Mouse (Mus musculus): ENCODE results near the gene Ccdc50. TPM values are rescaled to one million over a fixed set of nuclear protein-coding genes. Genes with fewer than 3 reads are reported as not detected.

The Ccdc50 gene
- polyA plus RNA-seq, 1 experiment from 2014 or later, result 67.8 TPM

DNA sequence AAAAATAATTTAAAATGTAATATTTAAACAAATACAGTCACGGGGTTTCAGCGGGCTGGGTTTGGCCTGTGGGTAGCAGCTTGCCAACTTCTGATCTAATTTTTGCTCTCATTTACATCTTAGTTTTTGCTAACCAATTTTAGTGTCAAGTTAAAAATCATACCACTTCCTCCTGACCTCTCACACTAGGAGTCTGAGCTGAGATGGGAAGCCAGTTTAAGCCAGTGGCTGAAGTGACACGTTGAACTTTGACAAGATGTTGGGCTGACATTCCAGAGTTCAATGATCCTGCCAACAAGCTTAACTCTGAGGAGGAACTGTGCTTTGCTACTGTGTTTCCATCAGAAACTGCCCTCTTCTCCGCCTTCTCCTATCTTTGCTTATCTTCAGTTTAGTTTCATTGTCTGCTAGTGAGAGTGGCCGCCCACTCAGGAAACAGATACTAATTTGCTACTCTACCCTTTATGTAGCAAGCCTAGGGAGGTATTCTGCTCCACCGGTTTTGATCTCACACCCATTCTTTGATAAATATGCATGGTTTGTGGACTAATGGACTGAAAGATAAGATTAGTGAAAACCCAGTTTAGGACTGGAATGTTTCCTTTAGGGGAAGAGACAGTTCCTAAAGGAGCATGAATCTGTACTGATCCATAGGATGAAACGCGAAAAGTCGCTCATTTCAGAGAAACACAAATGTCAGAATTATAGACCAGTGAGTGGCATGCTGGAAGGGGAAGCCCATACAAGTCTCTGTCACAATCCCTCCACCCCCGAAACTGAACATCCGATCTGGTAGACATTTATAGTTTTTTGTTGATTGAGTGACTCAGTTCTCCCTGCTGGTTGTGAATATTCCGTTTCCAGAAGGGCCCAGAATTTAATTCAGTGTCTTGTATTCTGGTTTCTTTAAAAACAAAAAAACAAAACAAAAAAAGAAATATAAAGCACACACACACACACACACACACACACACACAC, 746 bp upstream of the Ccdc50 start:
- 65% methylated on average over 12 of the region's 12 CpGs for WGBS
- DNase-seq (ENCODE audit: low spot score), result no peak

DNA sequence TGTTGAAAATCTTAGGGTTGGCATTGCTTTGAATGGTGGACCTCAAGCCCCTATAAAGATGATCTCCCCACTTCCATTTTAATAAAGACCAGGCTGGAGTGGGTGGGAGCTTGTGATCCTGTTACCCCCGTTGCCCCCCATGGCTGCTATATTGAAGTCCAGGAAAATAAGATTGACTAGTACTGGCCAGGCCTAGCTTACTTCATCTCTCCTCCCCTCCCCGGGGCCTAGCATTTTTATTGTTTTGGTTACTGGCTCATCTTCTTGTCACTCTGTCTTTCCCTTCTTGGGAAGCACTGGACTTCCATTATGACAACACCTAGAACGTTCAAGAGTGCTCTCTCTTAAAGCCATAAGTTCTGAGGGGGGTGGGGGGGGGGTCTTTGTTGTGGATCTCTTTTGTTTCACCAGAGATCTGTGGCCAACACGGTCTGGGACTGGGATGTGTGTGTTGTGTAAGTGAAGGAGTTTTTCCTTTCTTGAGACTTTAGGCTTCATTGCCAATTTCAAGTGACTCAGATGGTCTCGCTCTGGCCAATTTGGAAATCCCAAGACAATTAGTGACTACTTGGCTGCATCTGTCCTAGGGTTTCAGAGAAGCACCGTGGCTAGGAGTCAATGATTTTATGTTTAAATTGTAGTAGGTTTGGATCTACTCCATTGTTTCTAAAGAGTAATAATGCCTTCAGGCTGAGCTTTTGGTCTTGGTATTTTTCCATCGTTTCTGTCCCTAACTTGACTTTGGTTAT, 1.0 kb downstream of the Ccdc50 start:
- 0 out of 2 replicates have a peak, but pooled peaks have one; percentile 5 for ATAC-seq (replicated peaks; ENCODE audit: insufficient number of reproducible peaks, low FRiP score, low TSS enrichment, low read depth)
- Histone ChIP-seq H3K9ac (replicated peaks; ENCODE audit: low read length) (peak overlapping the region; percentile 97), H3K9me3 (replicated peaks; ENCODE audit: control insufficient read depth, low read length) (no peaks in the 10 kb centered on the region), H3K4me3 (ENCODE audit: low read depth, low read length) (peak overlapping the region; percentile 86), H3K27me3 (ENCODE audit: control insufficient read depth, insufficient read depth, low read length) (no peaks in the 10 kb centered on the region), H3K36me3 (replicated peaks; ENCODE audit: control insufficient read depth, insufficient read depth, low read depth, low read length) (no peaks in the 10 kb centered on the region), H3K4me2 (ENCODE audit: low read depth, low read length) (peak overlapping the region; percentile 43), H3K27ac (replicated peaks; ENCODE audit: low read depth, low read length) (no peak overlapping the region), H3K4me1 (ENCODE audit: control insufficient read depth, insufficient read depth, low read length) (no peaks in the 10 kb centered on the region)
- 30% methylated on average over 7 of the region's 7 CpGs for WGBS
- peak; percentile 27 for DNase-seq (ENCODE audit: low spot score)

More for the DNA sequence above, 746 bp upstream of the Ccdc50 start:
- Histone ChIP-seq H3K36me3 (replicated peaks; ENCODE audit: control insufficient read depth, insufficient read depth, low read depth, low read length) (no peaks in the 10 kb centered on the region), H3K4me3 (ENCODE audit: low read depth, low read length) (peak overlapping the region; percentile 86), H3K27me3 (ENCODE audit: control insufficient read depth, insufficient read depth, low read length) (no peaks in the 10 kb centered on the region), H3K4me1 (ENCODE audit: control insufficient read depth, insufficient read depth, low read length) (no peaks in the 10 kb centered on the region), H3K9me3 (replicated peaks; ENCODE audit: control insufficient read depth, low read length) (no peaks in the 10 kb centered on the region), H3K27ac (replicated peaks; ENCODE audit: low read depth, low read length) (no peak overlapping the region), H3K9ac (replicated peaks; ENCODE audit: low read length) (no peak overlapping the region), H3K4me2 (ENCODE audit: low read depth, low read length) (no peak overlapping the region; the same call in 1 of the 2 replicates)
- no peak for ATAC-seq (replicated peaks; ENCODE audit: insufficient number of reproducible peaks, low FRiP score, low TSS enrichment, low read depth)

DNA sequence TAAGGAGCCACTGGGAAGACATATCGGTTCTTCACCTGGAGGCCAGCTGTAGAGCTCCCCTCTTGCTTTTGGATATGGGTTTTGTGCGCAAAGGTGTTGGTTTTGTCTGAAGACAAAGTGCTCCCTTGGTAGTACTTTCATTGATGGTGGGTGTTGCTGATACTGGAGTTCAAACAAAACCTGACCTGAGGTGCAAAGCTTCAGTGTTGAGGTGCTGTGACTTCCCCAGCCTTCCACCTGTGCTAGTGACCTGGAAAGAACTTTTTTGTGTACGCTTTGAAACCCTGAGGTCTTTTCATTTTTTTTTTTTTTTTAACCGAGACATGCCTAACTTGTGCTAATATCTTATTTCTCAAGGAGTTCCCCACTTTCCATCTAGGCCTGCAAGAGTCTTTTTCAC, 1.6 kb downstream of the Ccdc50 start:
- H3K4me2 ChIP-seq (ENCODE audit: low read depth, low read length), result peak overlapping the region; percentile 43
- H3K36me3 ChIP-seq (replicated peaks; ENCODE audit: control insufficient read depth, insufficient read depth, low read depth, low read length), result no peaks in the 10 kb centered on the region
- H3K9ac ChIP-seq (replicated peaks; ENCODE audit: low read length), result no peak overlapping the region
- H3K27ac ChIP-seq (replicated peaks; ENCODE audit: low read depth, low read length), result no peak overlapping the region
- no peaks in the 10 kb centered on the region for H3K4me1 ChIP-seq (ENCODE audit: control insufficient read depth, insufficient read depth, low read length)
- no peaks in the 10 kb centered on the region for H3K27me3 ChIP-seq (ENCODE audit: control insufficient read depth, insufficient read depth, low read length)
- no peak for ATAC-seq (replicated peaks; ENCODE audit: insufficient number of reproducible peaks, low FRiP score, low TSS enrichment, low read depth)
- DNase-seq (ENCODE audit: low spot score), result no peak
- peak overlapping the region; percentile 86 for H3K4me3 ChIP-seq (ENCODE audit: low read depth, low read length)
- WGBS, result 86% methylated on average over 4 of the region's 4 CpGs
- H3K9me3 ChIP-seq (replicated peaks; ENCODE audit: control insufficient read depth, low read length), result no peaks in the 10 kb centered on the region

DNA sequence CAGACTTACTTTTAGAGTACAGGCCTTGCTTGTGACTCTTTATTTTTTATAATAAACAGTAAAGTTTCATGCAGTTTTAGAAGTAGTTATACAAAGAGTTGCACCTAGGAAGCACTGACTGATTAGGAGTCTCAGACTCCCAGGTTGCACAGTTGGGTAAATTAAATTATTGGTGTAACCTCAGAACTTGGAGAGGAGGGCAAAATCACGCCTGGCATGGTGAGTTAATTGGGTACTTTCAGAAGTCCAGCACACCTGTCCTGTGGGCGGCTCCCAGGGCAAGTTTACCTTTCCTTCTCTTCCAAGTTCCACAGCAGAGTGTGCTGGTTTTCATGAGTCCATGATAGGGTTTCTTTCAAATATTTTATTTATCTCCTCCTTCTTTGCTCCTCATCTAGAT, 3.2 kb downstream of the Ccdc50 start:
- no peak for DNase-seq (ENCODE audit: low spot score)
- H3K4me3 ChIP-seq (ENCODE audit: low read depth, low read length), result no peak overlapping the region
- no peaks in the 10 kb centered on the region for H3K4me1 ChIP-seq (ENCODE audit: control insufficient read depth, insufficient read depth, low read length)
- no peak overlapping the region for H3K4me2 ChIP-seq (ENCODE audit: low read depth, low read length)
- H3K9ac ChIP-seq (replicated peaks; ENCODE audit: low read length), result no peak overlapping the region
- H3K27ac ChIP-seq (replicated peaks; ENCODE audit: low read depth, low read length), result no peak overlapping the region
- H3K36me3 ChIP-seq (replicated peaks; ENCODE audit: control insufficient read depth, insufficient read depth, low read depth, low read length), result no peaks in the 10 kb centered on the region
- 78% methylated on average over 2 of the region's 2 CpGs for WGBS
- H3K27me3 ChIP-seq (ENCODE audit: control insufficient read depth, insufficient read depth, low read length), result no peaks in the 10 kb centered on the region
- no peaks in the 10 kb centered on the region for H3K9me3 ChIP-seq (replicated peaks; ENCODE audit: control insufficient read depth, low read length)
- no peak for ATAC-seq (replicated peaks; ENCODE audit: insufficient number of reproducible peaks, low FRiP score, low TSS enrichment, low read depth)

DNA sequence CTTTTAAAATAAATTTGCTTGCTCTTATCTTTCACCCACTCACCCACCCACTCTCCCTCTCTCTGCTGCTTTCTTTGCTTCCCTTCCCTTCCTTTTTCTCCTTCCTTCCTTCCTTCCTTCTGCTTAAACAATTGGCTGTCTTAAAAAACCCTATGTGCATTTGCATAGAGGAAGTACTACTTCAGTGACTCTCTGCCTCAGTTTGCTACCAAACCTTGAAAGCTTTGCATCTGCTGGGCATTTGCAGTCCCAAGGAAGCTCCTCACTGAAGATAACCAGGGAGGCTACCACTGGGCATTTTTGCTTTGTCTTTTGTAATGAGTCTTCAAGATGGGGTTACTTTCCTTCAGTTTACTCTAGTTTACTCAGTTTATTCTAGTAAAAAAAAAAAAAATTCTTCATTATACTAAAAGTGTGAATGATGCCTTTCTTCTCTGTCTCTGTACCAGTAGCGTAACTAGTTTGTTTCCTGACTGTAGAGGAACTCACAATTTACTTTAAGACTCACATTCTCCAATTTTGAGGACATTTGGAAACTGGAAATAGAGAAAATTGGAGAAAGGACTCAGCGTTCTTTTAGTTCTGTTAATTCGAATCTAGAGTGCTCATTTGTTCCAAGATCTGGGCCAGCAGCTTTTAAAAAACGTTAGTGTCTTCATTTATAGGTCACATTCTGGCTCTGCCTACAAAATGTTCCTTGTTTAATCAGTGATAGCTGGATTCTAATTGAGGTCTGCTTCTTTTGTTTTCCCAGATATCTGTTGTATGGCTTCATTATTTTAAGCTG, 6.8 kb downstream of the Ccdc50 start:
- DNase-seq (ENCODE audit: low spot score), result no peak
- no peak for ATAC-seq (replicated peaks; ENCODE audit: insufficient number of reproducible peaks, low FRiP score, low TSS enrichment, low read depth)
- Histone ChIP-seq H3K9ac (replicated peaks; ENCODE audit: low read length) (no peak overlapping the region), H3K9me3 (replicated peaks; ENCODE audit: control insufficient read depth, low read length) (no peaks in the 10 kb centered on the region), H3K4me2 (ENCODE audit: low read depth, low read length) (no peak overlapping the region), H3K27me3 (ENCODE audit: control insufficient read depth, insufficient read depth, low read length) (no peaks in the 10 kb centered on the region), H3K27ac (replicated peaks; ENCODE audit: low read depth, low read length) (no peak overlapping the region), H3K4me3 (ENCODE audit: low read depth, low read length) (no peak overlapping the region), H3K4me1 (ENCODE audit: control insufficient read depth, insufficient read depth, low read length) (no peaks in the 10 kb centered on the region), H3K36me3 (replicated peaks; ENCODE audit: control insufficient read depth, insufficient read depth, low read depth, low read length) (no peaks in the 10 kb centered on the region)
- 91% methylated on average over 4 of the region's 4 CpGs for WGBS

DNA sequence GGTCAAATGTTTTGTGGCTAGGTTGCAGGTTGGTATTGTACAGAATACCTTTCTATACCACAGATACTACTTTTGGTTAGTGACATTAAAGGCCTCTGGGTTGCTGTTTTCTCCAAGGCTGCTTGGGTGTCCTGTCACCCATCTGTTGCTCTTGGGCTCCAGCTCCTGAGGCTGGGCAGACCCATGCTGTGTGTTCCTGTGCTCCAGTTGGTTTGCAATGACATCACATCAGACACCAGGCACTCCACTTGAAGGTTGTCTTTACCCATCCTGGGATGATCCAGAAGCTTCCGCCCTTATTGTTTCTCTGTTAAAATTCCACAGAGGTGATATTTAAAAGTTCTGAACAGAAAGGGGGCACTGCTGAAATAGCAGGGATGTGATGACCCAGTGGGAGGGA, 8.3 kb downstream of the Ccdc50 start:
- no peaks in the 10 kb centered on the region for H3K4me1 ChIP-seq (ENCODE audit: control insufficient read depth, insufficient read depth, low read length)
- ATAC-seq (replicated peaks; ENCODE audit: insufficient number of reproducible peaks, low FRiP score, low TSS enrichment, low read depth), result no peak
- no peak overlapping the region for H3K4me2 ChIP-seq (ENCODE audit: low read depth, low read length)
- 95% methylated on average over 1 of the region's 1 CpGs for WGBS
- no peak overlapping the region for H3K4me3 ChIP-seq (ENCODE audit: low read depth, low read length)
- no peak overlapping the region for H3K9ac ChIP-seq (replicated peaks; ENCODE audit: low read length)
- no peak overlapping the region for H3K27ac ChIP-seq (replicated peaks; ENCODE audit: low read depth, low read length)
- no peaks in the 10 kb centered on the region for H3K9me3 ChIP-seq (replicated peaks; ENCODE audit: control insufficient read depth, low read length)
- H3K36me3 ChIP-seq (replicated peaks; ENCODE audit: control insufficient read depth, insufficient read depth, low read depth, low read length), result no peaks in the 10 kb centered on the region
- DNase-seq (ENCODE audit: low spot score), result no peak
- H3K27me3 ChIP-seq (ENCODE audit: control insufficient read depth, insufficient read depth, low read length), result no peaks in the 10 kb centered on the region

DNA sequence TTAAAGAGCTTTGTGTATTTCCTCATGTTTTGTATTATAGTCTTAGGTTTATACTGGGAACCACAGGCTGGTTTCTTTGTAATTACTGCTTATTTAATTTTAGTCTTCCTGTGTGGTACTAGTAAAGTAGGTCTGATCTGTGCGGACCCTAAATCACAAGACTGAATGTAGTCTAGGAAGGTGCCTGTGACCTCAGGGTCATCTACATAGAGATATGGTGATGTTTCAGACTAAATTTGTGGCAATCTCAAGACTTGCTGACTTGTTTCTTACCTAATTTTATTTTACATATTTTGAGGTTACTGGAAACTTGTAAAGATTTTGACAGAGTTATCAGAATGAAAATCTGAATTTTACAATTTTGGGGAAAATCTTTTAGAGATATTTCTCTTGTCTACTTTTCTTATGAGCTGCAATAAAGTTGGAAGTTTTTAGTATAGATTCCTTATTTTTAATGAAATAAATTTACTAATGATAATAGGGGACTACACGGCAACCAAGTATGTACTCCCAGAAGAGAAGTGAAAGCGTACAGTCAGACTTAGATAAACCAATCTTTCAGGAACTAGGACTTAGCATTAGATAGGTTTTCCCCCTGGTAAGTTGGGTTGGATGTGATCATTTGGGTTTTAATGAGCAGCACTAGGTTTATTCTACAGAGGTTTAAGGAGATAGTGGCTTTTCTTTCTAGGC, 10.5 kb downstream of the Ccdc50 start:
- WGBS, result 89% methylated on average over 3 of the region's 3 CpGs
- no peak overlapping the region for H3K27ac ChIP-seq (replicated peaks; ENCODE audit: low read depth, low read length)

More for the DNA sequence above, 10.5 kb downstream of the Ccdc50 start:
- Histone ChIP-seq H3K4me3 (ENCODE audit: low read depth, low read length) (no peak overlapping the region), H3K4me2 (ENCODE audit: low read depth, low read length) (no peak overlapping the region), H3K9ac (replicated peaks; ENCODE audit: low read length) (no peak overlapping the region), H3K4me1 (ENCODE audit: control insufficient read depth, insufficient read depth, low read length) (no peaks in the 10 kb centered on the region), H3K27me3 (ENCODE audit: control insufficient read depth, insufficient read depth, low read length) (no peaks in the 10 kb centered on the region), H3K9me3 (replicated peaks; ENCODE audit: control insufficient read depth, low read length) (no peaks in the 10 kb centered on the region), H3K36me3 (replicated peaks; ENCODE audit: control insufficient read depth, insufficient read depth, low read depth, low read length) (no peaks in the 10 kb centered on the region)
- ATAC-seq (replicated peaks; ENCODE audit: insufficient number of reproducible peaks, low FRiP score, low TSS enrichment, low read depth) (no peak), DNase-seq (ENCODE audit: low spot score) (no peak)

All from embryonic facial prominence, embryonic 11.5 days (tissue).